Mouse (Mus musculus) lung, adult 18-20 months (tissue): ENCODE measurements around the gene Btbd11.

Experiments used
- DNase-seq, 2 experiments: peaks; one replicate each; pipeline ENCODE4 v3.0.0; 2022; ENCODE audit warnings: mixed read lengths in 2 of 2

Gene Btbd11

GRCm38 (mm10) chr10:85421629-85422012 lies 35.0 kb downstream of the Btbd11 start:
- DNase-seq: no peak

GRCm38 (mm10) chr10:85425756-85426155 lies 39.1 kb downstream of the Btbd11 start:
- DNase-seq: no peak

- no peak for DNase-seq
Measured at GRCm38 (mm10) chr10:85437217-85437616, 50.6 kb downstream of the Btbd11 start.

- no peak for DNase-seq
Measured at GRCm38 (mm10) chr10:85443371-85443770, 56.8 kb downstream of the Btbd11 start.

- no peak for DNase-seq
Measured at GRCm38 (mm10) chr10:85445891-85446290, 59.3 kb downstream of the Btbd11 start.

GRCm38 (mm10) chr10:85446700-85447099 lies 60.1 kb downstream of the Btbd11 start:
- no peak for DNase-seq

- no peak for DNase-seq
Measured at GRCm38 (mm10) chr10:85447869-85448268, 61.3 kb downstream of the Btbd11 start.

- no peak for DNase-seq
Measured at GRCm38 (mm10) chr10:85451629-85452368, 65.2 kb downstream of the Btbd11 start.

- no peak for DNase-seq
Measured at GRCm38 (mm10) chr10:85453221-85453775, 66.7 kb downstream of the Btbd11 start.

- DNase-seq: no peak
Measured at GRCm38 (mm10) chr10:85455985-85456384, 69.4 kb downstream of the Btbd11 start.

- peak; percentile 16 to 43 for DNase-seq
Measured at GRCm38 (mm10) chr10:85458744-85459344, 72.2 kb downstream of the Btbd11 start.

GRCm38 (mm10) chr10:85460736-85461135 lies 74.1 kb downstream of the Btbd11 start:
- DNase-seq: no peak

GRCm38 (mm10) chr10:85464152-85464551 lies 77.5 kb downstream of the Btbd11 start:
- peak in 1 of 2 experiments; percentile 4 for DNase-seq

GRCm38 (mm10) chr10:85465516-85466408 lies 79.1 kb downstream of the Btbd11 start:
- DNase-seq: no peak

- no peak for DNase-seq
Measured at GRCm38 (mm10) chr10:85466409-85466761, 79.8 kb downstream of the Btbd11 start.

GRCm38 (mm10) chr10:85467393-85467792 lies 80.8 kb downstream of the Btbd11 start:
- no peak for DNase-seq

- no peak for DNase-seq
Measured at GRCm38 (mm10) chr10:85468527-85468926, 81.9 kb downstream of the Btbd11 start.

GRCm38 (mm10) chr10:85469341-85469740 lies 82.7 kb downstream of the Btbd11 start:
- DNase-seq: no peak

- DNase-seq: no peak
Measured at GRCm38 (mm10) chr10:85473265-85473664, 86.7 kb downstream of the Btbd11 start.

GRCm38 (mm10) chr10:85473871-85474270 lies 87.3 kb downstream of the Btbd11 start:
- DNase-seq: no peak

GRCm38 (mm10) chr10:85475642-85476345 lies 89.2 kb downstream of the Btbd11 start:
- DNase-seq: no peak

- DNase-seq: no peak
Measured at GRCm38 (mm10) chr10:85479959-85480625, 93.5 kb downstream of the Btbd11 start.
